Mouse (Mus musculus) cortical plate, adult 2 months (tissue): ENCODE results near the gene Stra6. TPM values are rescaled to one million over a fixed set of nuclear protein-coding genes. Genes with fewer than 3 reads are reported as not detected.
A peak's percentile ranks its signal among the peaks of the same experiment; 100 is the strongest.

ENCODE experiments used
- H3K27ac ChIP-seq: fragments of 200-500 bp; 2 replicates; pipeline ENCODE4 v1.5.1; 2012; ENCODE audit warnings: low read length, control low read depth, inconsistent platforms; ENCODE audit not compliant: insufficient read depth
- H3K4me1 ChIP-seq: fragments of 200-500 bp; 2 replicates; pipeline ENCODE4 v1.6.1; 2011; ENCODE audit warnings: low read length; ENCODE audit not compliant: control insufficient read depth, insufficient read depth
- H3K4me3 ChIP-seq: fragments of 200-500 bp; 2 replicates; pipeline ENCODE4 v1.5.1; 2011; ENCODE audit warnings: mild to moderate bottlenecking, low read length, control low read depth; ENCODE audit not compliant: insufficient read depth
- CTCF ChIP-seq: fragments of 200-500 bp; IDR thresholded peaks from 2 replicates; pipeline ENCODE4 v1.5.1; 2011; ENCODE audit warnings: mild to moderate bottlenecking, control low read depth, low read length; ENCODE audit not compliant: insufficient read depth; ENCODE audit errors: extremely low read depth
- POLR2A ChIP-seq: fragments of 200-500 bp; IDR thresholded peaks from 2 replicates; pipeline ENCODE4 v1.6.1; 2011; ENCODE audit warnings: mild to moderate bottlenecking, low read length, control low read depth; ENCODE audit not compliant: insufficient read depth; ENCODE audit errors: extremely low read depth
- polyA plus RNA-seq: library from polyadenylated mRNA; depleted of rRNA; stranded (reverse); fragments of >200 nt; gene quantifications from 2 replicates; pipeline ENCODE4 v1.2.3, GENCODE M21; 2012

Gene Stra6
- polyA plus RNA-seq, 1 experiment = 9.9 TPM

GRCm38 (mm10) chr9:58059920-58060319 lies 3.7 kb upstream of the Stra6 start:
- TF ChIP-seq POLR2A (no peak), CTCF (no peak)
- H3K4me1 ChIP-seq = 0 out of 2 replicates have a peak, but pooled peaks cover 2% of the 10 kb centered on the region
- no peak overlapping the region for H3K4me3 ChIP-seq
- H3K27ac ChIP-seq = no peak overlapping the region

DNA sequence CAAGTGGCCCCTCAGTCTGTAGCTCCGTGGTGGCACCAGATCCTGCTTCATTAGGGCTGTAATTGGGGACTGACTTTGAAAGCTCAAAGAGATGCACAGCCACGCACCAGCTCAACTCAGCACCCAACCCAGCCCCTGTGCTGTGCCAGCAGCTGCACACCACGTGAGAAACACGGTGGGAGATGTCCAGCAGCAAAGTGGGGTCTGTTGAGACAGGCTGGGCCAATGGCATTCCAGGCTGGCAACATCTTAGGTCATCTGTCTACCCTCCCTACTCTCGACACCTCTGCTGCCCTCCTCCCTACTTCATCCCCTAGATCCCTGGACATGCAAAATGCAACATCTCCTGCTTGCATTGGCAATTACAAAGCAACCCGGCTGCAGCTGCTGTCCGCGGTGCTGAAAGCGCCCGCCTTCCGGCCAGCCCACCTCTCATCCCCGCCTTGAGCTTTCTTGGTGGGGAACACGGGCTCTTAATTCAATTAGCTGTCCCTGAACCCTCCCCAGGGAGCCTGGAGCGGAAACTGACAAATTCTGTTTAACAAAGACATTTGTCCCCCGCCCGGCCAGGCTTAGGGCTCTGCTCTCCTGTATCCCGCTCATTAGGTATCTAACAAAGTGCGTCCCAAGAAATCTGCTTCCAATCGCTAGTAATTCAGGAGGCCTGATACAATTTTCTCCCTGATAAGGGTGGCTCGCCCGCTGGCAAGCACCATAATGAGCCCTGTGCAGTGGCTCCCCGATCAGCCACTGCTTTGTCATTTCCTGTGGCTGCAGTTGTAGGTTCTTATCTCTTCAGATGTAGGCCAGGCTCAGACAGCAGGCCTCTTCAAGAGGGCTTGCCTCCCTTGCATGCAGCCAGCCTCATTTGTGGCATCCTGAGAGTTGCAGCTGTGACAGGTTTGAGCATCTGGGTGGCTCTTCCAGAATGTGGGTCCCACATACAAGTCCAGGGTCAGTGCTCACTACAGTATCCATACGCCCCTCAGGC lies 2.6 kb upstream of the Stra6 start:
- Histone ChIP-seq H3K27ac (no peak overlapping the region), H3K4me1 (peaks cover 4% of the 10 kb centered on the region), H3K4me3 (no peak overlapping the region)
- TF ChIP-seq POLR2A (no peak), CTCF (no peak)

DNA sequence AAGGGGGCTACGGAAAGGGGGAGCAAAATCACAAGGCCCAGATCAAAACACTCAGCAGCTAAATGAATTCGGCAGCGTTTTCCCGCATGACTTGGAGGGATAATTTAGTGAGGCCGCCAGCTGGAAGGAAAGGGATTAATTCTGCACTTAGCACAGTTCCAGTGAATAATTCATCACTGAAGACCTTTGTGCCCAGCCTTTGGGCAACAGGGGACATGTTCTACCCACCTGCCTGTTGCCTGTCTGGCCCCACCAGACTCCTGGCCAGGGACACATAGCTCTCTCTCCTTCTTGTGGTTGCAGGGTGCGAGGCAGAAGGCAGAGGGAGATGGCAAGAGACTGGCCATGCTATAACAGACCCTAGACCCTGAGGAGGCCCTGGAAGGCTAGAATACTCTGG lies 1.9 kb downstream of the Stra6 start:
- Histone ChIP-seq H3K4me1 (peaks cover 12% of the 10 kb centered on the region), H3K27ac (peak overlapping the region; percentile 51; the same call in 1 of the 2 replicates), H3K4me3 (no peak overlapping the region)
- TF ChIP-seq CTCF = no peak
- no peak for TF ChIP-seq POLR2A

GRCm38 (mm10) chr9:58065977-58066730 lies 2.6 kb downstream of the Stra6 start:
- H3K4me3 ChIP-seq = no peak overlapping the region
- TF ChIP-seq POLR2A (no peak), CTCF (peak; percentile 49)
- H3K27ac ChIP-seq = peak overlapping the region; percentile 73
- peaks cover 11% of the 10 kb centered on the region for H3K4me1 ChIP-seq

GRCm38 (mm10) chr9:58066731-58067095 lies 3.1 kb downstream of the Stra6 start:
- TF ChIP-seq CTCF = no peak
- TF ChIP-seq POLR2A = no peak
- peak overlapping the region; percentile 73 for H3K27ac ChIP-seq
- peaks cover 11% of the 10 kb centered on the region for H3K4me1 ChIP-seq
- H3K4me3 ChIP-seq = no peak overlapping the region

GRCm38 (mm10) chr9:58067546-58067945 lies 4.0 kb downstream of the Stra6 start:
- no peak for TF ChIP-seq POLR2A
- no peak for TF ChIP-seq CTCF
- H3K4me3 ChIP-seq = no peak overlapping the region
- H3K4me1 ChIP-seq = peaks cover 11% of the 10 kb centered on the region
- peak overlapping the region; percentile 60 for H3K27ac ChIP-seq

DNA sequence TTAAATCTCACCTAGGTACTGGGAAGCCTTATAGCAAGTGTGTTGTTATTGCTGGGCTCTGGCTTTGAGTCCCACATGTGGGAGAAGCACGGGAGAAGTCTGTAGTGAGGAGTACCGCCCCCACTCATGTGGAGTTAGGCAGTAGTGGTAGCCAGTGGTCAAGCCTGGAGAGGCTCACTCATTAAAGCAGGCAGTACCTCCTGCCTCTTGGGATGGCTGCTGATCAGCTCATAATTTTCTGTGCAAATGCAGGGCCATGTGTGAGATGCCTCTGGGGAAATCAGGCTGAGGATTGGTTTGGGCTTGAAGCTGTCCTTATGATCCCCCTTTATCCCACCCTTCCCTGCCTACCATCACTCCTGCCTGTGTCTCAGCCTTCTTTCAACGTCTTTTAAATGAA lies 11.0 kb downstream of the Stra6 start:
- no peak overlapping the region for H3K27ac ChIP-seq
- H3K4me3 ChIP-seq = no peak overlapping the region
- no peaks in the 10 kb centered on the region; the same call in 1 of the 2 replicates for H3K4me1 ChIP-seq
- no peak for TF ChIP-seq CTCF
- TF ChIP-seq POLR2A = no peak

DNA sequence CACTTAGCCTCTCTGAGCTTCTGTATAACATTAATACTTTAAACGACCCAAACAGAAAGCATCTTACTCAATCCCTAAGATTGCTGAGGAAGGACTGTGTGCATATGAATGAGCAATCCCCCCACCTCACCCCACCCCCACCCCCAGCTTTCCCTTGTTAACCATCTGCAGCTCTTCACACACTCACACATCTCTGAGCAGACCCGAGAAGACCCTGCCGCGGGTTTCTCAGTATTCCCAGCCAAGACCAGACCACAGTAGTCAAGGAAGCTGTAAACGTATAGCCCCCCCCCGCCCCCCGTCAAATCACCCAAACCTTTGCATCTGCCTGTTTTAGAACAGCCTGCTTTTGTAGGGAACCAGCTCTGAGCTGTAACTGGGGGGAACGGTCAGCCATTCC lies 21.0 kb downstream of the Stra6 start:
- no peak overlapping the region for H3K27ac ChIP-seq
- H3K4me3 ChIP-seq = no peak overlapping the region
- H3K4me1 ChIP-seq = peaks cover 11% of the 10 kb centered on the region
- no peak for TF ChIP-seq POLR2A
- TF ChIP-seq CTCF = no peak

DNA sequence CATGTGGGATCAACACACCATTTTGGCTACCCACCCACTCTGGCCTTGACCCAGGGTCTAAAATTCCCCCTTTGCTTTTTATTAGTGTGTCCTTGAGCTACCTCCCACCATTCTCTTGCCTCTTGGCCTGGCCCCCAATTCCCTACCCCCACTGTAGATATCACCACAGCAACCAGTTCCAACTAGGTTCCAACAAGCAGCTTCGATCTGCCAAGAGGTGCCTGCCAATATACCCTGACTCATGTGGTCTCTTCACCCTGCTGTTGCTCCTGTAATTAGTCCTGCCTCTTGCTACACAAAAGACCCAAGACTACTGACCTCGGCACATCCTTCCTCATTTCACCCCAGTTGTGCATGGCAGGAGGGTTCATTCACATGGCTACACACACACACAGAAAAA lies 21.5 kb downstream of the Stra6 start:
- Histone ChIP-seq H3K27ac (no peak overlapping the region), H3K4me1 (peaks cover 11% of the 10 kb centered on the region), H3K4me3 (no peak overlapping the region)
- TF ChIP-seq CTCF = no peak
- no peak for TF ChIP-seq POLR2A

- Histone ChIP-seq H3K27ac (no peak overlapping the region), H3K4me1 (peaks cover 11% of the 10 kb centered on the region), H3K4me3 (no peak overlapping the region)
- no peak for TF ChIP-seq CTCF
- no peak for TF ChIP-seq POLR2A
Measured at GRCm38 (mm10) chr9:58086203-58086602, 22.6 kb downstream of the Stra6 start.
